Mouse (Mus musculus): ENCODE measurements around the gene Crygn. TPM values are rescaled to one million over a fixed set of nuclear protein-coding genes. Genes with fewer than 3 reads are reported as not detected.
"Not testable (repeated sequence)": the region's sequence is repeated elsewhere in the genome, so short reads cannot be mapped to it uniquely, and the experiment has no call there.

Crygn gene
- polyA plus RNA-seq, 1 experiment = 28.5 TPM

DNA sequence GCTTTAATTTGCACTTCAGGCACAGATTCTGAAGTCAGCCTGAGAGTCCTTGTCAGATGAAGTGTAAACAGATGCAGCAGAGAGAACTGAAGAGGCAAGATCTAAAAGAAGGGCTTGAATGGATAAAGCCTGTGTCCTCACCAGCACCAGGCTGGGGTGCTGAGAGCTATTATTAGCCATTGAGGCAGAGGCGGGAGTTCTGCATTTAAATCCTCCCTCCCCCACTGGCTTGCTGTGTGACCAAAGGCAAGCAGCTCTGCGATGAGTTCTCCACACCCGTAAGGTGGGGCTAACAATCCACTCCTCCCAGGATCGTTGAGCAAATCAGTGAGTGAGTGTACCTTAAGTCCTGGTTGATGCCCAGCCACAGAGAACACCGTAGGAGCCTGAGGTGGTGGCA is 23.2 kb upstream of the Crygn start:
- H3K27ac ChIP-seq (ENCODE audit: control insufficient read depth, insufficient read depth, low read depth, low read length, poor library complexity) = no peak overlapping the region
- WGBS = 44% methylated on average over 5 of the region's 5 CpGs
- H3K4me3 ChIP-seq (replicated peaks; ENCODE audit: control insufficient read depth, low read depth, low read length) = no peak overlapping the region
- no peaks in the 10 kb centered on the region for H3K4me1 ChIP-seq (ENCODE audit: control insufficient read depth, insufficient read depth, low read length)
- TF ChIP-seq CTCF (IDR thresholded peaks at IDR 0.05; ENCODE audit: control insufficient read depth, insufficient read depth, low read length) (no peak), POLR2A (IDR thresholded peaks at IDR 0.05; ENCODE audit: borderline replicate concordance, control insufficient read depth, low read depth, low read length) (no peak)

DNA sequence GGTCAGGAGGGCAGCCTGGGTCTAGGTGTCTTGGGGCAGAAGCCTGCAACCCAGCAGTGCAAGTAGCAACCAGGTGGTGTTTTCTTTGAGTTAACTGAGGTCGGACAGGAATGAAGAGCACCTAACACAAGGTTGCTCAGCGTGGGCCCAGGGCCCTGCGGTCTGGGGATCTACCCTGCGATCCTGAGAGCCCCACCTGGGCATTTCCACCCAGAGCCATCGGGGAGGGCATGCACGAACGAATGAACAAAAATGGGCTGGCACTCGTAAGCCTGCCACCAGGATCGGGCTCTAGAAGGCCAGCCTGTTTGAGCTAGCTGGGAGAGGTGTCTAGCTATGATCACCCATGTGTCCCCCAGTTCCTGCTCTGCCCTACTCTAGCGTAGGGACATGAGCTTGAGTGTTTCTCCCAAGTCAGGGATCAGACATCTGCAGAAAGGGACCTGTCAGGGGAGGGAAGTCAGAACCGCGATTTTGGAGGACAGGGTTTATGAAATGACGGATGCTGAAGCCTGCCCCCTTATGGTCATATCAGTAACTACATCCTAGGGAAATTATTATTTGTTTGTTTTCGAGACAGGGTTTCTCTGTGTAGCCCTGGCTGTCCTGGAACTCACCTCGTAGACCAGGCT is 22.2 kb upstream of the Crygn start:
- H3K4me3 ChIP-seq (replicated peaks; ENCODE audit: control insufficient read depth, low read depth, low read length) = no peak overlapping the region
- no peak for TF ChIP-seq POLR2A (IDR thresholded peaks at IDR 0.05; ENCODE audit: borderline replicate concordance, control insufficient read depth, low read depth, low read length)
- TF ChIP-seq CTCF (IDR thresholded peaks at IDR 0.05; ENCODE audit: control insufficient read depth, insufficient read depth, low read length) = peak; percentile 48; the same call in 1 of the 2 replicates
- H3K27ac ChIP-seq (ENCODE audit: control insufficient read depth, insufficient read depth, low read depth, low read length, poor library complexity) = no peak overlapping the region
- 39% methylated on average over 15 of the region's 15 CpGs for WGBS
- H3K4me1 ChIP-seq (ENCODE audit: control insufficient read depth, insufficient read depth, low read length) = no peaks in the 10 kb centered on the region

- Histone ChIP-seq H3K4me1 (ENCODE audit: control insufficient read depth, insufficient read depth, low read length) (no peaks in the 10 kb centered on the region), H3K27ac (ENCODE audit: control insufficient read depth, insufficient read depth, low read depth, low read length, poor library complexity) (no peak overlapping the region), H3K4me3 (replicated peaks; ENCODE audit: control insufficient read depth, low read depth, low read length) (no peak overlapping the region)
- TF ChIP-seq POLR2A (IDR thresholded peaks at IDR 0.05; ENCODE audit: borderline replicate concordance, control insufficient read depth, low read depth, low read length) = no peak
- TF ChIP-seq CTCF (IDR thresholded peaks at IDR 0.05; ENCODE audit: control insufficient read depth, insufficient read depth, low read length) = no peak
Measured at GRCm38 (mm10) chr5:24779321-24779720, 21.5 kb upstream of the Crygn start.

GRCm38 (mm10) chr5:24778843-24779140 is 21.0 kb upstream of the Crygn start:
- H3K4me3 ChIP-seq (replicated peaks; ENCODE audit: control insufficient read depth, low read depth, low read length) = no peak overlapping the region
- TF ChIP-seq POLR2A (IDR thresholded peaks at IDR 0.05; ENCODE audit: borderline replicate concordance, control insufficient read depth, low read depth, low read length) (no peak), CTCF (IDR thresholded peaks at IDR 0.05; ENCODE audit: control insufficient read depth, insufficient read depth, low read length) (no peak)
- no peak overlapping the region for H3K27ac ChIP-seq (ENCODE audit: control insufficient read depth, insufficient read depth, low read depth, low read length, poor library complexity)
- WGBS = 68% methylated on average over 13 of the region's 13 CpGs
- no peaks in the 10 kb centered on the region for H3K4me1 ChIP-seq (ENCODE audit: control insufficient read depth, insufficient read depth, low read length)

DNA sequence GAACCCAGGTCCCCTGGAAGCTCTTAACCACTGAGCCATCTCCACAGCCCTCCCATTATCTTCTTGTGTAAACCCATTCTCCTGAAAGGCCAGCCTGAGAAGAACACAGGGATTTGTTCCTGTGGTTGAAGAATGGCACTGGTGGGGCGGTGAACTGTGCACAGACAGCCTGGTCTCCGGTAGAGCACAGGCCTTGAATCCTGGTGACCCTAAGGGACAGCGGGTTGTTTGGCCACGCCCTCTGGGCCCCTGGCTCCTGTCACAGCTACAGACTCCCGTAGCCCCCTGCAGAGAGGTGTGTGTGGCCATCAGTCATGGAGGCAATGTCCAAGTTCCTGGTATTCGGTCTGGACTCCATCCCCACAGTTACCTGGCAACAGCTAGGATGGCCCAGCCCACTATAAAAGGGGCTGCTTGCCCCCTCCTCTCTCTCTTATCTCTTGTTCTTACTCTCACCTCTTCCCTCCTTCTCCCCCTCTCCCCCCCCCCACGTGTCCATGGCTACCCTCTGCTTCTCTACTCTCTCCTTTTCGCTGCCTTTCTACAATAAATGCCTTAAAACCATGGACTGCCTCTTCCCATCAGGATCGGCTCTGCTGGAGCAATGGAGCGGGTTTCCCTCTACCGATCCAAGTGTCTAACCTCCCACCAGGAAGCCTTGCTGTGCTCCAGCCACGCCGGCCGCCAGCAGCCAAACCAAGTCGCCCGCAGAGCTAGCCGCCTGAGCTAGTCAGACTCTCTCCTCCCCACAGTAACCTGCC is 20.5 kb upstream of the Crygn start:
- WGBS = 78% methylated on average over 17 of the region's 17 CpGs
- H3K27ac ChIP-seq (ENCODE audit: control insufficient read depth, insufficient read depth, low read depth, low read length, poor library complexity) = no peak overlapping the region
- no peak overlapping the region for H3K4me3 ChIP-seq (replicated peaks; ENCODE audit: control insufficient read depth, low read depth, low read length)
- no peaks in the 10 kb centered on the region for H3K4me1 ChIP-seq (ENCODE audit: control insufficient read depth, insufficient read depth, low read length)
- TF ChIP-seq CTCF (IDR thresholded peaks at IDR 0.05; ENCODE audit: control insufficient read depth, insufficient read depth, low read length) = no peak
- TF ChIP-seq POLR2A (IDR thresholded peaks at IDR 0.05; ENCODE audit: borderline replicate concordance, control insufficient read depth, low read depth, low read length) = no peak

DNA sequence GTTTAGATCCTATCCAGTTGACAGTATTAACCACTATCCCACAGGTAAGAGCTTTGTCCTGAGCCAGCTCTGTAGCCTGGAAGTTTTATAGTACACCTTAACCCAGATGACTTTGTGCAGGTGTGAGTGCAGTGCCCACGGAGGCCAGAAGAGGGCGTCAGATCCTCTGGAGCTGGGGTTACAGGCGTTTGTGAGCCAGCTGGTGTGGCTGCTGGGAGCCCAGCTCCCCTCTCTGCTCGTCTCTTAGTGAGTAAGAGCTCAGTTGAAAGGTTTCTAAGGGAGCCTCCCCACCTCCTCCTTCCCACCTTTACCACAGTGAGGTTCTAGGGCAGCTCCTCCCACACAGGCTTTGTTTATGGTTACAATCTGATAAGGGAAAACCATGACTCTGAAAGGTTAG is 18.9 kb upstream of the Crygn start:
- H3K4me3 ChIP-seq (replicated peaks; ENCODE audit: control insufficient read depth, low read depth, low read length) = no peak overlapping the region
- WGBS = 71% methylated on average over 4 of the region's 4 CpGs
- TF ChIP-seq CTCF (IDR thresholded peaks at IDR 0.05; ENCODE audit: control insufficient read depth, insufficient read depth, low read length) = no peak
- TF ChIP-seq POLR2A (IDR thresholded peaks at IDR 0.05; ENCODE audit: borderline replicate concordance, control insufficient read depth, low read depth, low read length) = no peak
- no peaks in the 10 kb centered on the region for H3K4me1 ChIP-seq (ENCODE audit: control insufficient read depth, insufficient read depth, low read length)
- H3K27ac ChIP-seq (ENCODE audit: control insufficient read depth, insufficient read depth, low read depth, low read length, poor library complexity) = no peak overlapping the region

GRCm38 (mm10) chr5:24774549-24774948 is 16.7 kb upstream of the Crygn start:
- H3K4me1 ChIP-seq (ENCODE audit: control insufficient read depth, insufficient read depth, low read length); H3K4me3 ChIP-seq (replicated peaks; ENCODE audit: control insufficient read depth, low read depth, low read length); H3K27ac ChIP-seq (ENCODE audit: control insufficient read depth, insufficient read depth, low read depth, low read length, poor library complexity): not testable (repeated sequence)
- WGBS = 89% methylated on average over 16 of the region's 16 CpGs

- Histone ChIP-seq H3K4me1 (ENCODE audit: control insufficient read depth, insufficient read depth, low read length) (no peaks in the 10 kb centered on the region), H3K4me3 (replicated peaks; ENCODE audit: control insufficient read depth, low read depth, low read length) (no peak overlapping the region), H3K27ac (ENCODE audit: control insufficient read depth, insufficient read depth, low read depth, low read length, poor library complexity) (no peak overlapping the region)
- WGBS = 89% methylated on average over 3 of the region's 3 CpGs
- TF ChIP-seq CTCF (IDR thresholded peaks at IDR 0.05; ENCODE audit: control insufficient read depth, insufficient read depth, low read length) (no peak), POLR2A (IDR thresholded peaks at IDR 0.05; ENCODE audit: borderline replicate concordance, control insufficient read depth, low read depth, low read length) (no peak)
Measured at GRCm38 (mm10) chr5:24756931-24757330, 877 bp downstream of the Crygn start.

- Histone ChIP-seq H3K4me3 (replicated peaks; ENCODE audit: control insufficient read depth, low read depth, low read length) (peak overlapping the region; percentile 42), H3K27ac (ENCODE audit: control insufficient read depth, insufficient read depth, low read depth, low read length, poor library complexity) (no peak overlapping the region; the same call in 1 of the 2 replicates), H3K4me1 (ENCODE audit: control insufficient read depth, insufficient read depth, low read length) (no peaks in the 10 kb centered on the region)
- WGBS = 4% methylated on average over 2 of the region's 2 CpGs
- TF ChIP-seq POLR2A (IDR thresholded peaks at IDR 0.05; ENCODE audit: borderline replicate concordance, control insufficient read depth, low read depth, low read length) (no peak), CTCF (IDR thresholded peaks at IDR 0.05; ENCODE audit: control insufficient read depth, insufficient read depth, low read length) (no peak)
Measured at GRCm38 (mm10) chr5:24752175-24752498, 5.7 kb downstream of the Crygn start.

All from bone marrow, adult 2 months (tissue).